In the genomic region with DNA sequence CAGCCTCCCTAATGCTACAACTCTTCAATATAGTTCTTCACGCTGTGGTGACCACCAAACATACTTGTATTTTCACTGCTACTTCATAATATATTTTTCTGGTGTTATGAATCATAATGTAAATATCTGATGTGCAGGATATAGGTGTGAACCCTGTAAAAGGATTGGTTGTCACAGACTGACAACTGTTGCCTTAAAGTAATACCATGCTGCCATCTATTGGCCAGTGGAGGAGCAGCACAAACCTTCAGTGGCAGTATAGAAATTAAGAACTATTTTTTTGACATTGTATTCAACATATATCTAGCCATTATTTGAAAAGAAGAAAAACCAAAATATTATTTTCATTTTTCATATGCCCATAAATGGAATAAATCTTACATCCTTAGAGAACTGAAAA, we compare ENCODE assay signal across 8 mouse cellular contexts. TPM values are rescaled to one million over a fixed set of nuclear protein-coding genes. Genes with fewer than 3 reads are reported as not detected.
DNase-seq lines count a peak whose midpoint lies in the region; ATAC-seq and TF ChIP-seq lines count a peak whose summit lies in the region.

No protein-coding gene starts in this region.

- no peak overlapping the region for H3K4me2 ChIP-seq in intestine, postnatal 0 days (replicated peaks; ENCODE audit: low read depth)

- TF ChIP-seq POLR2A in spleen, adult 2 months (IDR thresholded peaks at IDR 0.05; ENCODE audit: low read depth, low read length), result no peak

- DNase-seq in adrenal gland, adult 18-20 months (ENCODE audit: low spot score in 2 of 2), result peak; percentile 26
- DNase-seq in adrenal gland, postnatal 4 days (ENCODE audit: low spot score in 2 of 2), result no peak
- peak; percentile 28 for DNase-seq in right cerebral cortex, adult 18-20 months
- DNase-seq in right cerebral cortex, postnatal 25 days, result no peak
- DNase-seq in cerebellum, postnatal 14 days, result peak; percentile 63 to 64
- DNase-seq in lung, adult 18-20 months, result peak; percentile 40 to 50
- DNase-seq in spleen, adult 2 months (ENCODE audit: low read depth in 1 of 2, low spot score in 2 of 2), result peak; percentile 35 to 57

- peaks cover 44% of the 10 kb centered on the region for H3K36me3 ChIP-seq in intestine, postnatal 0 days (ENCODE audit: control insufficient read depth, insufficient read depth)
- H3K36me3 ChIP-seq in spleen, adult 2 months (ENCODE audit: control insufficient read depth, insufficient read depth, low read length), result peaks cover 16% of the 10 kb centered on the region

- H3K27me3 ChIP-seq in intestine, postnatal 0 days (replicated peaks; ENCODE audit: control insufficient read depth, insufficient read depth, low read length), result no peaks in the 10 kb centered on the region
- no peaks in the 10 kb centered on the region for H3K27me3 ChIP-seq in spleen, adult 2 months (ENCODE audit: control insufficient read depth, insufficient read depth, low read length)

- 0 out of 2 replicates have a peak, but pooled peaks have one; percentile 31 for ATAC-seq in intestine, postnatal 0 days

- no peak overlapping the region for H3K9ac ChIP-seq in intestine, postnatal 0 days (ENCODE audit: low read depth, low read length)

- H3K4me3 ChIP-seq in intestine, postnatal 0 days (ENCODE audit: low read depth, low read length), result no peak overlapping the region
- no peak overlapping the region for H3K4me3 ChIP-seq in spleen, adult 2 months (ENCODE audit: extremely low read depth, insufficient read depth, insufficient read length)

- no peaks in the 10 kb centered on the region for H3K4me1 ChIP-seq in intestine, postnatal 0 days (replicated peaks; ENCODE audit: control insufficient read depth, insufficient read depth, low read length)
- H3K4me1 ChIP-seq in spleen, adult 2 months (ENCODE audit: control insufficient read depth, insufficient read depth, insufficient read length), result no peaks in the 10 kb centered on the region

- WGBS in intestine, postnatal 0 days, result 89% methylated on average over 1 of the region's 1 CpGs
- WGBS in spleen, adult 2 months, result 98% methylated on average over 1 of the region's 1 CpGs

- peak; percentile 81 for TF ChIP-seq CTCF in intestine, postnatal 0 days (IDR thresholded peaks at IDR 0.05; ENCODE audit: low read depth)
- peak; percentile 44; the same call in 1 of the 2 replicates for TF ChIP-seq CTCF in spleen, adult 2 months (IDR thresholded peaks at IDR 0.05; ENCODE audit: extremely low read depth, insufficient read depth, insufficient read length, insufficient replicate concordance)

- H3K27ac ChIP-seq in intestine, postnatal 0 days (ENCODE audit: low read depth, low read length), result no peak overlapping the region
- H3K27ac ChIP-seq in spleen, adult 2 months (ENCODE audit: insufficient read depth, low read length), result no peak overlapping the region

- no peaks in the 10 kb centered on the region for H3K9me3 ChIP-seq in intestine, postnatal 0 days (ENCODE audit: control insufficient read depth)

RNA-seq across cellular contexts. Expression of a gene that starts 40.5 kb away (rescaled TPM):
- 10 to 100 TPM; 20.0 to 22.6 TPM for total RNA-seq in adrenal gland, adult 18-20 months (2021)
- 10 to 100 TPM; 25.0 to 26.7 TPM for total RNA-seq in adrenal gland, postnatal 4 days (2021)
- 2.4 and 2.6 TPM in 2 replicates for polyA plus RNA-seq in intestine, postnatal 0 days (2015; fragmentation: Nextera tagmentation; extraction: Ambion mirVana)
- polyA plus RNA-seq in spleen, adult 2 months (2012; rRNA removed), result 7.3 and 8.0 TPM in 2 replicates

Comparison
In these comparisons a context has a peak if more than half of its experiments do, and no peak if none do; other contexts are left out.
1. DNase-seq: peak in adrenal gland, adult 18-20 months (2 of 2), right cerebral cortex, adult 18-20 months (single experiment), cerebellum, postnatal 14 days (2 of 2), lung, adult 18-20 months (2 of 2) and spleen, adult 2 months (2 of 2); none in adrenal gland, postnatal 4 days (0 of 2) and right cerebral cortex, postnatal 25 days (single experiment).